Mouse (Mus musculus): ENCODE data around the gene Olfr1120. TPM values are rescaled to one million over a fixed set of nuclear protein-coding genes. Genes with fewer than 3 reads are reported as not detected.
"Not testable (repeated sequence)": the region's sequence is repeated elsewhere in the genome, so short reads cannot be mapped to it uniquely, and the experiment has no call there.

Olfr1120 gene
- polyA plus RNA-seq (2017; shearing (Covaris generic)), result not detected

DNA sequence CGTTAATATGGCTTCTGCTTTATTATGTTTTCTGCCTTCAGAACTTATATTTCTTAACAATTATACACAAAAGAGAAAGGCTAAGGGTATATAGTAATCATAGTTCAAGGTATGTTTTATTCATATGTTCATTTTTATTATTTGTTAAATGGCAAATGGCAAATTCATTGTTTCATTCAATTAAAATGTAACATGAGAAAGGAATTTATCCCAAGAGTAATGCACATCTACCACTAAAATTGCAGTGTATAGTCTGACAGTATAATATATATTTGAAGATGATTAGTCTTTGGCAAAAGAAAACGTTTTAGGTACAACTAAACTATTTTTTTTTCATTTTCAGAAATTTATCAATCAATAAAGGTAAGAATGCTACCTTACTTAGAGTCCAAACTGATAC, at the start of gene Olfr1120:
Olfr1120 (plus strand) TSS at position 301 of the 400 bp plus-strand sequence.
- no peak for ATAC-seq

DNA sequence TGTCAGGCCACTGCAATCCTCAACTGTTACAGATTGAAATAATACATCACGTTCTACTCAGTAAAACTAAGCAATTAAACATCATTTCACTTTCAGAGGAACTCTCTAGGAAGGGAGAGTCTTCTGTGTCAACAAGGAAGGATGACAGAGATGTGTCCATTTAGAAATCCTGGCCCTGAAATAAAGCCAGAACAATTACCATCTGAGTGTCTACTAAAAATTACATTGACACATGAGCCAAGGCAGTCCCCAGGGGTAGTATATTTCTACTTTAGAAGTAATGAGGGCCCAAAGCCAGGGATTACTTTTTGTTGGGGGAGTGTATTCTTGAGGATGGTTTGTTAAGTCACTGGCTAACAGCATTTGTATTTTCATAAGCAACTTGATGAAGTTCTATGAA, 47.3 kb upstream of the Olfr1120 start, which contains the start of gene Olfr1118:
Olfr1118 (plus strand) TSS at position 301 of the 400 bp plus-strand sequence.
- ATAC-seq, result no peak

GRCm38 (mm10) chr2:87360121-87360520, 5.5 kb downstream of the Olfr1120 start:
- not testable (repeated sequence) for ATAC-seq

- no peak for ATAC-seq
Observed at GRCm38 (mm10) chr2:87369595-87369994, 15.0 kb downstream of the Olfr1120 start, which contains the start of gene Olfr1121. Gene Olfr1121 (plus strand): TSS chr2:87369895.

- no peak for ATAC-seq
Observed at GRCm38 (mm10) chr2:87371726-87372125, 17.1 kb downstream of the Olfr1120 start.

DNA sequence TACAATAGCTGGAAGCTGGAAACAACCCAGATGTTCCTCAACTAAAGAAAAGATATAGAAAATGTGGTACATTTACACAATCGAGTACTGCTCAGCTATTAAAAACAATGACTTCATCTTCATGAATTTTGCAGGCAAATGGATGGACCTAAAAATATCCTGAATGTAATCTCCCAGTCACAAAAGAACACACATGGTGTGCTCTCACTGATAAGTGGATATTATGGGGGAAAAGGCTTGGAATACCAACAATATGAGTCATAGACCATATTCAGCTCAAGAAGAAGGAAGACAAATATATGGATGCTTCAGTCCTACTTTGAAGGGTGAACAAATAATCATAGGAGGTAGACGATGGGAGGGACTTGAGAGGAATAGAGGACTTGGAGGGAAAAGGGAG, 29.3 kb downstream of the Olfr1120 start:
- no peak for ATAC-seq

GRCm38 (mm10) chr2:87385549-87385948, 30.9 kb downstream of the Olfr1120 start, which contains the start of gene Olfr1122:
Gene Olfr1122 (plus strand): TSS chr2:87385849.
- ATAC-seq, result no peak

- ATAC-seq, result peak; percentile 56
Observed at GRCm38 (mm10) chr2:87393605-87394004, 39.0 kb downstream of the Olfr1120 start.

- ATAC-seq, result not testable (repeated sequence)
Observed at GRCm38 (mm10) chr2:87394686-87395085, 40.1 kb downstream of the Olfr1120 start.

Other genes starting within 250 kb of the Olfr1120 start
- not detected for gene Olfr259, start 240.2 kb upstream of the Olfr1120 start, polyA plus RNA-seq (2017; shearing (Covaris generic))
- not detected for gene Olfr1110, start 214.5 kb upstream of the Olfr1120 start, polyA plus RNA-seq (2017; shearing (Covaris generic))
- not detected for gene Olfr1111, start 202.2 kb upstream of the Olfr1120 start, polyA plus RNA-seq (2017; shearing (Covaris generic))
- gene Olfr1112, start 167.0 kb upstream of the Olfr1120 start, polyA plus RNA-seq (2017; shearing (Covaris generic)), result not detected
- gene Olfr1113, start 145.8 kb upstream of the Olfr1120 start, polyA plus RNA-seq (2017; shearing (Covaris generic)), result not detected
- not detected for gene Olfr1115, start 106.8 kb upstream of the Olfr1120 start, polyA plus RNA-seq (2017; shearing (Covaris generic))
- under 1 TPM in 1 of 2 experiments, not detected in 1; 0.13 TPM for gene Olfr1116, start 87.3 kb upstream of the Olfr1120 start, polyA plus RNA-seq (2017; shearing (Covaris generic))
- gene Olfr1118, start 47.2 kb upstream of the Olfr1120 start, polyA plus RNA-seq (2017; shearing (Covaris generic)), result not detected
- gene Olfr1121, start 15.1 kb downstream of the Olfr1120 start, polyA plus RNA-seq (2017; shearing (Covaris generic)), result not detected
- not detected for gene Olfr1122, start 31.0 kb downstream of the Olfr1120 start, polyA plus RNA-seq (2017; shearing (Covaris generic))
- not detected for gene Olfr1123, start 61.8 kb downstream of the Olfr1120 start, polyA plus RNA-seq (2017; shearing (Covaris generic))
- 1 to 10 TPM in 1 of 2 experiments, not detected in 1; 3.3 TPM for gene Olfr1124, start 75.5 kb downstream of the Olfr1120 start, polyA plus RNA-seq (2017; shearing (Covaris generic))
- not detected for gene Olfr1126, start 99.1 kb downstream of the Olfr1120 start, polyA plus RNA-seq (2017; shearing (Covaris generic))
- gene Pramel7, start 142.3 kb downstream of the Olfr1120 start, polyA plus RNA-seq (2017; shearing (Covaris generic)), result not detected
- gene Pramel6, start 151.8 kb downstream of the Olfr1120 start, polyA plus RNA-seq (2017; shearing (Covaris generic)), result not detected
- not detected for gene Olfr153, start 177.0 kb downstream of the Olfr1120 start, polyA plus RNA-seq (2017; shearing (Covaris generic))
- gene Olfr1128, start 190.7 kb downstream of the Olfr1120 start, polyA plus RNA-seq (2017; shearing (Covaris generic)), result not detected
- not detected for gene Olfr1129, start 219.1 kb downstream of the Olfr1120 start, polyA plus RNA-seq (2017; shearing (Covaris generic))

All from CD4-positive, CD25-positive, alpha-beta regulatory T cell, adult 4 months (primary cell).